Mouse (Mus musculus) spleen, adult 2 months (tissue): ENCODE data around the gene Pkd2l1.

Experiments used
- CTCF ChIP-seq: fragments of 200-500 bp; IDR thresholded peaks from 2 replicates; pipeline ENCODE4 v1.5.1; 2011; ENCODE audit warnings: mild to moderate bottlenecking, inconsistent platforms; ENCODE audit not compliant: insufficient read depth, insufficient read length, insufficient replicate concordance; ENCODE audit errors: extremely low read depth
- POLR2A ChIP-seq: fragments of 200-500 bp; IDR thresholded peaks from 2 replicates; pipeline ENCODE4 v1.6.1; 2011; ENCODE audit warnings: low read depth, low read length, inconsistent platforms

- no peak for TF ChIP-seq CTCF
- no peak for TF ChIP-seq POLR2A
Measured at GRCm38 (mm10) chr19:44203015-44203564, 10.8 kb upstream of the Pkd2l1 start, which contains the start of gene Scd3.
